Mouse (Mus musculus) MEL (cell line): ENCODE results near the gene Gria4.

Source experiments
- BHLHE40 ChIP-seq: IDR thresholded peaks from 2 replicates; pipeline ENCODE4 v1.6.1; 2012; ENCODE audit warnings: low read depth, mild to moderate bottlenecking, inconsistent platforms, low read length, improper control_type of control experiment, borderline replicate concordance
- CTCF ChIP-seq, 3 experiments: IDR thresholded peaks in 2 of 3; conservative IDR thresholded peaks in 1 of 3; 2 replicates each; pipeline ENCODE4 v1.5.1; 2011 to 2012; ENCODE audit warnings: low read length in 3 of 3, low read depth in 2 of 3, mild to moderate bottlenecking in 2 of 3, improper control_type of control experiment in 1 of 3, inconsistent platforms in 1 of 3, mixed read lengths in 1 of 3, moderate library complexity in 1 of 3; ENCODE audit not compliant: control insufficient read depth in 1 of 3, insufficient read depth in 1 of 3, poor library complexity in 1 of 3, severe bottlenecking in 1 of 3
- E2F4 ChIP-seq: IDR thresholded peaks from 2 replicates; pipeline ENCODE4 v1.6.1; 2011; ENCODE audit warnings: low read depth, low read length, improper control_type of control experiment, borderline replicate concordance
- EP300 ChIP-seq, 2 experiments: IDR thresholded peaks; 2 replicates each; pipeline ENCODE4 v1.6.1; 2011; ENCODE audit warnings: improper control_type of control experiment in 2 of 2, low read length in 2 of 2, low read depth in 1 of 2, mild to moderate bottlenecking in 1 of 2
- GABPA ChIP-seq: IDR thresholded peaks from 2 replicates; pipeline ENCODE4 v1.6.1; 2012; ENCODE audit warnings: low read depth, mild to moderate bottlenecking, inconsistent platforms, low read length, improper control_type of control experiment, moderate library complexity
- KAT2A ChIP-seq: conservative IDR thresholded peaks from 2 replicates; pipeline ENCODE4 v1.6.1; 2012; ENCODE audit warnings: low read depth, low read length, improper control_type of control experiment, inconsistent platforms
- MAFK ChIP-seq: IDR thresholded peaks from 2 replicates; pipeline ENCODE4 v1.6.1; 2011; ENCODE audit warnings: low read depth, mild to moderate bottlenecking, low read length, improper control_type of control experiment, borderline replicate concordance
- MAX ChIP-seq: IDR thresholded peaks from 2 replicates; pipeline ENCODE4 v1.6.1; 2011; ENCODE audit warnings: low read length, improper control_type of control experiment
- MXI1 ChIP-seq: IDR thresholded peaks from 2 replicates; pipeline ENCODE4 v1.6.1; 2011; ENCODE audit warnings: mild to moderate bottlenecking, low read depth, low read length, improper control_type of control experiment
- NELFE ChIP-seq: IDR thresholded peaks from 2 replicates; pipeline ENCODE4 v1.6.1; 2011; ENCODE audit warnings: low read depth, low read length, improper control_type of control experiment
- POLR2A ChIP-seq, 2 experiments: IDR thresholded peaks; 2 replicates each; pipeline ENCODE4 v1.6.1; 2011 to 2012; ENCODE audit warnings: low read length in 2 of 2, mild to moderate bottlenecking in 2 of 2, control low read depth in 1 of 2, improper control_type of control experiment in 1 of 2, low read depth in 1 of 2, moderate library complexity in 1 of 2; ENCODE audit not compliant: control insufficient read depth in 1 of 2, insufficient read depth in 1 of 2, poor library complexity in 1 of 2
- POLR2AphosphoS5 ChIP-seq: IDR thresholded peaks from 2 replicates; pipeline ENCODE4 v1.6.1; 2012; ENCODE audit warnings: low read depth, borderline replicate concordance, mild to moderate bottlenecking, inconsistent platforms, low read length, moderate library complexity, mixed read lengths
- TAL1 ChIP-seq: IDR thresholded peaks from 2 replicates; pipeline ENCODE4 v1.6.1; 2012; ENCODE audit warnings: mild to moderate bottlenecking, inconsistent platforms, low read length, moderate library complexity, mixed read lengths

DNA sequence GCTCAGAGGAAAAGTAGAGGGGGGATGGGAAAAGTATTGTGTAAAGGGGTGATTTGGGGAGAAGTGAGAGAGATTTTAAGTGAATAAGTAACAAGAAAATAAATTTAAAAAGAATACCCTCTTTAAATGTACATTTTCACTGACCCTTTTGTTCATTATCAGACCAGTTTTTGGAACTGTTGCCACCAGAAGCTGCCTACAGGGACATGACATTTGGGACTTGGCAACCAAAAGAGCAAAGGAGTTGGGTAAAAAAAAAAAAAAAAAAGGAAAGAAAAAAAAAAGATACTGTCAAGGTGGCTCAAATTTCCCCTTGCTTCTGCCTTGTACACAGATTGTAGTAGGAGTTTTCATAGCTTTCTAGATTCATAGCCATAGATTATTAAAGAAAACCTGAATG lies 191.8 kb downstream of the Gria4 start:
- no peak for TF ChIP-seq E2F4
- TF ChIP-seq POLR2A (IDR thresholded peaks at IDR 0.05; ENCODE audit: control insufficient read depth in 1 of 2, insufficient read depth in 1 of 2, low read depth in 1 of 2, low read length in 2 of 2, poor library complexity in 1 of 2) = no peak
- no peak for TF ChIP-seq TAL1
- no peak for TF ChIP-seq NELFE
- TF ChIP-seq MAX = no peak
- TF ChIP-seq EP300 (IDR thresholded peaks at IDR 0.05; ENCODE audit: low read depth in 1 of 2, low read length in 2 of 2) = no peak
- TF ChIP-seq KAT2A = no peak
- TF ChIP-seq MXI1 = no peak
- TF ChIP-seq CTCF (IDR thresholded peaks at IDR 0.05 in 2 of 3, conservative IDR thresholded peaks at IDR 0.05 in 1 of 3; ENCODE audit: control insufficient read depth in 1 of 3, insufficient read depth in 1 of 3, low read depth in 2 of 3, low read length in 3 of 3, poor library complexity in 1 of 3, severe bottlenecking in 1 of 3) = no peak
- no peak for TF ChIP-seq BHLHE40
- TF ChIP-seq GABPA = no peak
- no peak for TF ChIP-seq MAFK
- TF ChIP-seq POLR2AphosphoS5 = no peak
